Mouse (Mus musculus): ENCODE data around the gene Efhc1. TPM values are rescaled to one million over a fixed set of nuclear protein-coding genes. Genes with fewer than 3 reads are reported as not detected.
A peak's percentile ranks its signal among the peaks of the same experiment; 100 is the strongest.

The Efhc1 gene
- polyA plus RNA-seq, 1 experiment from 2014 or later: 1.7 TPM

DNA sequence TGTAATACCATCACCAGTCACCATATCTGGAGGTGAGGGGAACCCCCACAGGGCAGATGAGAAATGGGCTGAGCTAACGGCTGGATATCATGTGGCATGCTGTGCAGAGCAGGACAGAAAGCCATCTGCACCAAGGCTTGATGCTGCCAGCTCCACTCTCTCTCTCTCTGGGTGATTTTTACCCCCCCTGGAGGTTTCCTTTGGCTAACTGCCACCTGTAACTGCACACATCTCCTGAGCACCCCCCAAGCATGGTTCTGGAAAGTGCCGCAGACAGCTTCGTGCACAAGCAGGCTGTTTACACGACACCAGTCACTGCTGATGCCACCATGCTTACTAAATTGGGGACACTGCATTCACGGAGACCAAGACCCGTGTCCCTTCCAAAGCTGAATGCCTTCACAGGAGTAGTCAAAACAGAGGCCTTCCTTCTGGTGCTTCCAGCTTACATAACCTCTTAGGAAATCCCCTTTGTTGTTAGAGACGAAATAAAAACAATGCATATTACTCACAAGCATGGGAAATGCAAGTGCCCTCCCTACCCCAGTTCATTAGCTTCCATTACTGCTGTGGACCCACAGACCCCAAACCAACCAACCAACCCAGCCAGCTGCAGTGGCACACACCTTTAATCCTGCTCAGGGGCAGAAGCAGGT is 44.0 kb downstream of the Efhc1 start:
- no peaks in the 10 kb centered on the region for H3K36me3 ChIP-seq (ENCODE audit: control insufficient read depth, insufficient read depth, low read length)
- no peak for DNase-seq (ENCODE audit: low spot score)
- WGBS: 70% methylated on average over 7 of the region's 7 CpGs
- TF ChIP-seq CTCF (IDR thresholded peaks at IDR 0.05; ENCODE audit: low read depth) (no peak), EP300 (optimal IDR thresholded peaks at IDR 0.05) (no peak)
- H3K27ac ChIP-seq (replicated peaks): no peak overlapping the region
- no peak overlapping the region for H3K4me2 ChIP-seq (replicated peaks; ENCODE audit: low read depth)
- no peak for ATAC-seq (ENCODE audit: low FRiP score, low TSS enrichment)
- no peaks in the 10 kb centered on the region for H3K27me3 ChIP-seq (ENCODE audit: control insufficient read depth, insufficient read depth, low read length)
- no peak overlapping the region for H3K9ac ChIP-seq (ENCODE audit: low read length)
- H3K4me1 ChIP-seq (replicated peaks; ENCODE audit: control insufficient read depth, insufficient read depth): no peaks in the 10 kb centered on the region
- H3K4me3 ChIP-seq (ENCODE audit: low read depth, low read length): no peak overlapping the region
- no peaks in the 10 kb centered on the region for H3K9me3 ChIP-seq (ENCODE audit: control insufficient read depth, low read length)

- WGBS: 65% methylated on average over 17 of the region's 17 CpGs
- H3K36me3 ChIP-seq (ENCODE audit: control insufficient read depth, insufficient read depth, low read length): 0 out of 2 replicates have a peak, but pooled peaks cover 3% of the 10 kb centered on the region
- H3K9ac ChIP-seq (ENCODE audit: low read length): no peak overlapping the region
- no peak for DNase-seq (ENCODE audit: low spot score)
- ATAC-seq (ENCODE audit: low FRiP score, low TSS enrichment): no peak
- H3K4me1 ChIP-seq (replicated peaks; ENCODE audit: control insufficient read depth, insufficient read depth): no peaks in the 10 kb centered on the region
- H3K27ac ChIP-seq (replicated peaks): no peak overlapping the region
- H3K4me3 ChIP-seq (ENCODE audit: low read depth, low read length): no peak overlapping the region
- H3K9me3 ChIP-seq (ENCODE audit: control insufficient read depth, low read length): no peaks in the 10 kb centered on the region
- TF ChIP-seq EP300 (optimal IDR thresholded peaks at IDR 0.05) (no peak), CTCF (IDR thresholded peaks at IDR 0.05; ENCODE audit: low read depth) (no peak)
- H3K27me3 ChIP-seq (ENCODE audit: control insufficient read depth, insufficient read depth, low read length): no peaks in the 10 kb centered on the region
- no peak overlapping the region for H3K4me2 ChIP-seq (replicated peaks; ENCODE audit: low read depth)
Measured at GRCm38 (mm10) chr1:20996603-20997327, 45.3 kb downstream of the Efhc1 start.

GRCm38 (mm10) chr1:20997328-20997689 is 45.9 kb downstream of the Efhc1 start:
- Histone ChIP-seq H3K4me1 (replicated peaks; ENCODE audit: control insufficient read depth, insufficient read depth) (no peaks in the 10 kb centered on the region), H3K36me3 (ENCODE audit: control insufficient read depth, insufficient read depth, low read length) (0 out of 2 replicates have a peak, but pooled peaks cover 5% of the 10 kb centered on the region), H3K27me3 (ENCODE audit: control insufficient read depth, insufficient read depth, low read length) (no peaks in the 10 kb centered on the region), H3K9me3 (ENCODE audit: control insufficient read depth, low read length) (no peaks in the 10 kb centered on the region), H3K4me3 (ENCODE audit: low read depth, low read length) (no peak overlapping the region), H3K27ac (replicated peaks) (no peak overlapping the region), H3K4me2 (replicated peaks; ENCODE audit: low read depth) (no peak overlapping the region), H3K9ac (ENCODE audit: low read length) (no peak overlapping the region)
- TF ChIP-seq CTCF (IDR thresholded peaks at IDR 0.05; ENCODE audit: low read depth) (no peak), EP300 (optimal IDR thresholded peaks at IDR 0.05) (no peak)
- no peak for ATAC-seq (ENCODE audit: low FRiP score, low TSS enrichment)
- WGBS: 62% methylated on average over 2 of the region's 2 CpGs
- no peak for DNase-seq (ENCODE audit: low spot score)

DNA sequence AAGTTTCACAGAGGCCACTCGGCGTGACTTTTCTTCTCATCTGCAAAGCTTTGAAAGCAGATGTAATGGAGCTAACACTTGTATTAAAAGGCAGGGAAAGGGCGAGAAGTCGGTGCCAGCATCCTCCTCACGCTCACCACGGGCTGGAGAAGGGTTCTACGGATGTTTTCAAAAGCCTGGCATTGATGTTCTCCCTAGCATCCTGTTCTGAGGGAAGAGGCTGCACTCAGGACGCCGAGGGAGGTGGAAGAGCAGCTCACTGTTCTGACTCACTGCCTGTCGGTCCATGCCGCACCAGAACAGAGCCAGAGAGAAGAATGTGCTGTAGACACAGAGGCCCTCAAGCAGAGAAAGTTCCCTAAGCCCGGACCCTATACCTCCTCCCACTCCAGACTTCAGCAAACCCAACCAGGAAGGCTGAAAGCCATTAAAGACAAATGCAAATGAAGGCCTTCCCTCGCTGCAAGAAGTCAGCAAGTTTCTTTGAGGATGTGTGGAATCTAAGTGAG is 46.5 kb downstream of the Efhc1 start:
- TF ChIP-seq CTCF (IDR thresholded peaks at IDR 0.05; ENCODE audit: low read depth): no peak
- no peak for TF ChIP-seq EP300 (optimal IDR thresholded peaks at IDR 0.05)
- H3K4me3 ChIP-seq (ENCODE audit: low read depth, low read length): no peak overlapping the region
- no peaks in the 10 kb centered on the region for H3K9me3 ChIP-seq (ENCODE audit: control insufficient read depth, low read length)
- 62% methylated on average over 13 of the region's 13 CpGs for WGBS
- ATAC-seq (ENCODE audit: low FRiP score, low TSS enrichment): no peak
- 0 out of 2 replicates have a peak, but pooled peaks cover 5% of the 10 kb centered on the region for H3K36me3 ChIP-seq (ENCODE audit: control insufficient read depth, insufficient read depth, low read length)
- no peak overlapping the region for H3K27ac ChIP-seq (replicated peaks)
- H3K4me1 ChIP-seq (replicated peaks; ENCODE audit: control insufficient read depth, insufficient read depth): no peaks in the 10 kb centered on the region
- no peaks in the 10 kb centered on the region for H3K27me3 ChIP-seq (ENCODE audit: control insufficient read depth, insufficient read depth, low read length)
- no peak overlapping the region for H3K4me2 ChIP-seq (replicated peaks; ENCODE audit: low read depth)
- H3K9ac ChIP-seq (ENCODE audit: low read length): no peak overlapping the region
- DNase-seq (ENCODE audit: low spot score): no peak

GRCm38 (mm10) chr1:21002246-21003142 is 51.1 kb downstream of the Efhc1 start:
- Histone ChIP-seq H3K36me3 (ENCODE audit: control insufficient read depth, insufficient read depth, low read length) (peaks cover 13% of the 10 kb centered on the region; the same call in 1 of the 2 replicates), H3K27ac (replicated peaks) (no peak overlapping the region), H3K4me1 (replicated peaks; ENCODE audit: control insufficient read depth, insufficient read depth) (no peaks in the 10 kb centered on the region), H3K9ac (ENCODE audit: low read length) (no peak overlapping the region), H3K4me2 (replicated peaks; ENCODE audit: low read depth) (no peak overlapping the region), H3K4me3 (ENCODE audit: low read depth, low read length) (no peak overlapping the region), H3K27me3 (ENCODE audit: control insufficient read depth, insufficient read depth, low read length) (no peaks in the 10 kb centered on the region), H3K9me3 (ENCODE audit: control insufficient read depth, low read length) (no peaks in the 10 kb centered on the region)
- TF ChIP-seq CTCF (IDR thresholded peaks at IDR 0.05; ENCODE audit: low read depth) (no peak), EP300 (optimal IDR thresholded peaks at IDR 0.05) (no peak)
- no peak for DNase-seq (ENCODE audit: low spot score)
- peak; percentile 35; the same call in 1 of the 2 replicates for ATAC-seq (ENCODE audit: low FRiP score, low TSS enrichment)
- 80% methylated on average over 14 of the region's 14 CpGs for WGBS
